Mouse (Mus musculus) limb, embryonic 15.5 days (tissue): Measurements from ENCODE around the gene Prpf6. TPM values are rescaled to one million over a fixed set of nuclear protein-coding genes. Genes with fewer than 3 reads are reported as not detected.

Source experiments
- ATAC-seq: fragments of 200-750 bp; cut with Nextera tagmentation; 2 replicates; pipeline ENCODE4 v1.8.0; 2017; ENCODE audit warnings: low read depth, moderate TSS enrichment; ENCODE audit not compliant: insufficient number of reproducible peaks, low FRiP score, low TSS enrichment
- H3K27ac ChIP-seq: fragments of 300-500 bp; sonication (generic); 2 replicates; pipeline ENCODE4 v1.5.1; 2015; ENCODE audit warnings: moderate library complexity, mild to moderate bottlenecking, inconsistent platforms
- H3K27me3 ChIP-seq: fragments of 300-500 bp; sonication (generic); 2 replicates; pipeline ENCODE4 v1.6.1; 2015; ENCODE audit warnings: inconsistent platforms
- H3K36me3 ChIP-seq: fragments of 300-500 bp; sonication (generic); 2 replicates; pipeline ENCODE4 v1.6.1; 2015; ENCODE audit warnings: inconsistent platforms
- H3K4me1 ChIP-seq: fragments of 300-500 bp; sonication (generic); 2 replicates; pipeline ENCODE4 v1.6.1; 2015; ENCODE audit warnings: inconsistent platforms
- H3K4me2 ChIP-seq: fragments of 300-500 bp; sonication (generic); 2 replicates; pipeline ENCODE4 v1.6.1; 2015; ENCODE audit warnings: mild to moderate bottlenecking, inconsistent platforms
- H3K4me3 ChIP-seq: fragments of 300-500 bp; sonication (generic); 2 replicates; pipeline ENCODE4 v1.5.1; 2015; ENCODE audit warnings: mild to moderate bottlenecking, inconsistent platforms
- H3K9ac ChIP-seq: fragments of 300-500 bp; sonication (generic); 2 replicates; pipeline ENCODE4 v1.6.1; 2015; ENCODE audit warnings: inconsistent platforms
- H3K9me3 ChIP-seq: fragments of 300-500 bp; sonication (generic); 2 replicates; pipeline ENCODE4 v1.6.1; 2016; ENCODE audit warnings: inconsistent platforms
- WGBS: fragments of 180-500 bp; shearing (Covaris S2); methylation state at CpG from one replicate; pipeline ENCODE4 v1.1.7; 2015; 5-methylcytosine and 5-hydroxymethylcytosine counted together
- polyA plus RNA-seq: library from polyadenylated mRNA; unstranded; fragments of >200 nt; fragmentation: Nextera tagmentation; extraction: Ambion mirVana; gene quantifications from 2 replicates; pipeline ENCODE4 v1.2.1, GENCODE M21; 2015

Gene Prpf6
- polyA plus RNA-seq, 1 experiment from 2014 or later = 63.3 TPM

DNA sequence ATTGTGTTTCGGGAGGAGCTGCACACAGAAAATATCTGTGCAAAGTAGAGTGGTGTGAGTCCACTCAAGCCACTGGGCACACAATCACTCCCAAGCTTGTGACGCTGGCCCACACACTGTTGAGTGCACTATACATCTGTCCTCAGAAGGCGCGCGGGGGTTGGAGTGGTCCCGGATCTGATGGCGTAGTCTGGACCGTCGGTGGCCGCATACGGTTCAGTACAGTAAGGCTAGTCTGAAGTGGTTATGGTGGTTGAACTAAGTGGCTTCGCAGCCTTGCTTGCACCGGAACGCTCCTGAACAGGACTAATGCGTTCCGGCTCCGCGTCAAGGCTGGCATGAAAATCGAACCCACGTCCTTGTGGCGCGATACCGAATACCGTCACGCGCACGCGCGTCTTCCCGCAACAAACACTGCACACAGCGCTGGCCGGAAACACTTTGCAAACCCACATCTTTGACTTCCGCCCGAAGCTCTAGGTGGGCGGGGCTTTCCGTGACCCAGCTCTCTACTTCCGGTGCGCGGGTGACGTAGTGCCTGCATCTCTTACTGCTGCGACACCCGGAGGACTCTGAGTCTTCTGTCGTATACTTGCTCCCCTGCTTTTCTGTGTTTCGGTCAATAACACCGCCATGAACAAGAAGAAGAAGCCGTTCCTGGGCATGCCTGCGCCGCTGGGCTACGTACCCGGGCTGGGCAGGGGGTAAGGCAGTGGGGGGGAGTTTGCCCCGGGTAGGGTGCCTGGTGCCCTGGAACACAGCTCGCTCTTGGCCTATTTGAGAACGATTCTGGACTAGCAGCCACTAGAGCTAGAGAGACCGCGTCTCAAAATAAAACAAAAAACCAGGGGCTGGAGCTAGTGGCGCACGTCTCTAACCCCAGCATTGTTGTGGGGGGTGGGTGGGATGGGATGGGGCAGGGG, 9.4 kb downstream of the Prpf6 start:
- Histone ChIP-seq H3K4me1 (peaks cover 26% of the 10 kb centered on the region), H3K27ac (peak overlapping the region; percentile 80), H3K36me3 (no peaks in the 10 kb centered on the region), H3K4me3 (peak overlapping the region; percentile 93), H3K4me2 (peak overlapping the region; percentile 63), H3K9me3 (no peaks in the 10 kb centered on the region), H3K27me3 (peaks cover 17% of the 10 kb centered on the region; the same call in 1 of the 2 replicates), H3K9ac (peak overlapping the region; percentile 92)
- under 1% methylated on average over 57 of the region's 57 CpGs for WGBS
- peak; percentile 91 for ATAC-seq

DNA sequence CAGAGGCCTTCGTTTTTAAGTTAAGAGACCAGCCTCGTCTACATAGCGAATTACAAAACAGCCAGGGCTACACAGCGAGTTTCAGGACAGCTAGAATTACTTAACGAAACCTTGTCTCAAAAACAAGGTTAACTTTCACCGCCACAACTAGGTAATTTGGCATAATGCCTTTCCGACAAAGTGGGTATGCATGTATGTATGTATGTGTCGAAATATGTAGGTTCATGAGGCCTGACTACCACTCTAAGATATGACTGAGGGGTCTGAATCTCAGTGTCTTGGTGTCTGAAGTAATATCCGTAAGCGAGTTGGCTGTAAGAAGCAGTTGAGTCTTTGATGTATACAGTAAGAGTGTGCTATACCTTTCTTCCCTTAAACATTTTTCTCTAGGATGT, 10.1 kb downstream of the Prpf6 start:
- ATAC-seq = no peak
- Histone ChIP-seq H3K36me3 (no peaks in the 10 kb centered on the region), H3K4me1 (peaks cover 26% of the 10 kb centered on the region), H3K27ac (peak overlapping the region; percentile 80), H3K4me2 (peak overlapping the region; percentile 63), H3K4me3 (peak overlapping the region; percentile 93), H3K9ac (peak overlapping the region; percentile 92), H3K9me3 (no peaks in the 10 kb centered on the region), H3K27me3 (peaks cover 17% of the 10 kb centered on the region; the same call in 1 of the 2 replicates)
- WGBS = 23% methylated on average over 10 of the region's 10 CpGs

DNA sequence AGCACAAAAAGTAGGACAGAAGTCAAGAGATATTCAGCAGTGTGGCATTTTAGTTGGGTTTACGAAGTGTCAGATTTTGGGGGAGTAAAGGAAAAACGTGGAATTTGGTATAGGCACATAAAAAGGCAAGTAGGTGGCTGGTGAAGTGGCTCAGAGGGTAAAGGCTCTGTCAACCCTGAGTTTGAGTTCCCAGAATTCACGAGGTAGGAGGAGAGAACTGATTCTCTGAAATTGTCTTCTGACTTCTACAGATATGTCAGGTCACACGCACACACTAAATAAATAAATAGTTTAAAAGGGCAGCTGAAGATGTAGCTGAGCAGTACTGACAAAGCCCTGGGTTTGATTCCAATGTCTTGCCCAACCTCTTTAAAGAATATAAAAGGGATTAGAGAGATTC, 10.7 kb downstream of the Prpf6 start:
- WGBS = 77% methylated on average over 4 of the region's 4 CpGs
- H3K4me1 ChIP-seq = peaks cover 26% of the 10 kb centered on the region
- no peaks in the 10 kb centered on the region for H3K9me3 ChIP-seq
- H3K36me3 ChIP-seq = no peaks in the 10 kb centered on the region
- H3K4me2 ChIP-seq = peak overlapping the region; percentile 63; the same call in 1 of the 2 replicates
- no peak overlapping the region for H3K27ac ChIP-seq
- H3K27me3 ChIP-seq = peaks cover 17% of the 10 kb centered on the region; the same call in 1 of the 2 replicates
- ATAC-seq = no peak
- H3K9ac ChIP-seq = no peak overlapping the region
- peak overlapping the region; percentile 93; the same call in 1 of the 2 replicates for H3K4me3 ChIP-seq

DNA sequence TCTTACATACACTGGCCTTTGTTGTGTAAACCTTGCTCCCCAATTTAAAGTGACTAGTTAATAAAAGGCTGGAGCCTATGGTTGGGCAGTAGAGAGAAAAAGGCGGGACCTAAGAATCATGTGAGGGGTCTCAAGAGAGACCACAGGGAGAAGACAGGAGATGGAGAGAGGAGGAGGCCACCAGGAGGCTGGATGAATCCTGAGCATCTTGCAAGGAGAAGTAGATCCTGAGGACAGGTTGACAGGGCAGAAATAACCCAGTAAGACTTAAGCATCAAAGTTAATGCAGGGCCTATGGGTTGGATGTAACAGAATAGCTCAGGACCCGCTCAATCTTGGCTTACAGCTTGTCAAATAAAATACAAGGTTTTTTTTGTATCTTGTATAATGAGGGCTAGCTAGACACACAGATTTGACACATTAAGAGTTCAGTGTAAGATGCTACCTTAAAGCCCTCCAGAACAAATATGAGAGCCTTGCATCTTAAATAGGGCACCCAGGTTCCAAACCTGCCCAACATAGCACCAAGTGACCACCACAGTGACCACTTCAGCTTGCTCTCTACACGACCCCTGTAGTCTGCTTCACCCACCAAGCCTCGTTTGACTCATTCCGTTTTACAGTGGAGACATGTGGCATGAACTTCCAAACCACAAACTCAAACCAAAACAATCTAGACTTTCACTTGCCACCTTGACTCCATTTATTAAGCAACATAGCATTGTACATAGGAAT, 27.3 kb downstream of the Prpf6 start:
- ATAC-seq = no peak
- H3K4me2 ChIP-seq = no peak overlapping the region
- no peaks in the 10 kb centered on the region for H3K9me3 ChIP-seq
- no peaks in the 10 kb centered on the region for H3K27me3 ChIP-seq
- no peak overlapping the region for H3K4me3 ChIP-seq
- H3K4me1 ChIP-seq = no peaks in the 10 kb centered on the region
- H3K9ac ChIP-seq = no peak overlapping the region
- WGBS = 85% methylated on average over 5 of the region's 5 CpGs
- H3K36me3 ChIP-seq = peaks cover 49% of the 10 kb centered on the region
- H3K27ac ChIP-seq = no peak overlapping the region

DNA sequence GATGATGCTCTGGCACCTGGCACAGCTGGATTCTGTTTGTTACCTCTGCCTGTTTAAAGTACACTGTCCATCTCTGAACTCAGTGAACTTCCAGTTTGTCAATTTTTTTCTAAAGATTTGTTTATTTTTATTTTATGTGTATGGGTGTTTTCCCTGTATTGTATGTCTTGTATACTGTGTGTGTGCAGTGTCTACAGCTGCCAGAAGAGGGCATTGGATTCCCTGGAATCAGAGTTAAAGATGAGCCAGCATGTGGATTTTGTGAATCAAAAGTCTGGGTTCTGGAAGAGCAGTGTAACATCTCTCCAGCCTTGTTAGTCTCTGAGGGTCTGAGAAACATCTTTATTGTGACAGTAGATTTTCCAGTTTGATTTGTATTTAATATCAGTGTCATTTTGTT, 31.7 kb downstream of the Prpf6 start:
- no peak overlapping the region for H3K4me3 ChIP-seq
- H3K27me3 ChIP-seq = no peaks in the 10 kb centered on the region
- H3K27ac ChIP-seq = no peak overlapping the region
- no peak for ATAC-seq
- no peaks in the 10 kb centered on the region for H3K9me3 ChIP-seq
- H3K4me2 ChIP-seq = no peak overlapping the region
- no peaks in the 10 kb centered on the region for H3K4me1 ChIP-seq
- no peak overlapping the region for H3K9ac ChIP-seq
- H3K36me3 ChIP-seq = peaks cover 64% of the 10 kb centered on the region

DNA sequence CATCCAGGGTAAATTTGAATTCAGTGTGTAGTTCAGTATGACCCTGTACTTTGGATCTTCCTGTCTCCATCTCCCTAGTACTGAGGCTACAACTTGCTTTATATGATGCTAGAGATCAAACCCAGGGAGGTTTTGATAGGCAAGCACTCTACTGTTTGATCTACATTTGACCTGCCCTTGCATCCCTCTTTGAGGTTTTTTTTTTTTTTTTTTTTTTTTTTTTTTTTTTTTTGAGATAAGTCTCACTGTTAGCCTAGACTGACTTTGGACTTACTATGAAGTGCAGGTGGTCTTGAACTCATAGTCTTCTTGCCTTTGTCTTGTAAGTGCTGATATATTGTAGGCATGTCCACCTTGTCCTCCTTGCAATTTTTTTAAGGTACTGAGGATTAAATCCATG, 36.8 kb downstream of the Prpf6 start:
- ATAC-seq = no peak
- peaks cover 49% of the 10 kb centered on the region for H3K36me3 ChIP-seq

DNA sequence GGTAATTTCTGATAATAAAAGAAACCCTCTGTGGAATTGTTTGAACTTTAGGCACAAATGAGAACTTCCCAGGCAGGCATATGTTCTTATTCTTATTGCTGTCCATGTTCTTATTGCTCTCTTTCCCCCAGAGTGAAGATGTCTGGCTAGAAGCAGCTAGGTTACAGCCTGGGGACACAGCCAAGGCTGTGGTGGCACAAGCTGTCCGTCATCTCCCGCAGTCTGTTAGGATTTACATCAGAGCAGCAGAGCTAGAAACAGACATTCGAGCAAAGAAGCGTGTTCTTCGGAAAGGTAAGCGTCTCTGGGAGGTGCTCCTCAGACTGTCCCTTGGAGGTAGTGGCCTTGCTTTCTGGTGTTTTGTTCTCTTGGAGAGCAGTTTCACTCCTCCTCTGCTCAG, 41.0 kb downstream of the Prpf6 start:
- Histone ChIP-seq H3K9me3 (no peaks in the 10 kb centered on the region), H3K36me3 (peaks cover 65% of the 10 kb centered on the region), H3K4me1 (no peaks in the 10 kb centered on the region), H3K4me3 (no peak overlapping the region), H3K4me2 (no peak overlapping the region), H3K27me3 (no peaks in the 10 kb centered on the region), H3K27ac (no peak overlapping the region), H3K9ac (no peak overlapping the region)
- 91% methylated on average over 6 of the region's 6 CpGs for WGBS
- ATAC-seq = no peak

More for the DNA sequence above, 36.8 kb downstream of the Prpf6 start:
- Histone ChIP-seq H3K9ac (no peak overlapping the region), H3K27me3 (no peaks in the 10 kb centered on the region), H3K9me3 (no peaks in the 10 kb centered on the region), H3K4me2 (no peak overlapping the region), H3K4me3 (no peak overlapping the region), H3K27ac (no peak overlapping the region), H3K4me1 (no peaks in the 10 kb centered on the region)

DNA sequence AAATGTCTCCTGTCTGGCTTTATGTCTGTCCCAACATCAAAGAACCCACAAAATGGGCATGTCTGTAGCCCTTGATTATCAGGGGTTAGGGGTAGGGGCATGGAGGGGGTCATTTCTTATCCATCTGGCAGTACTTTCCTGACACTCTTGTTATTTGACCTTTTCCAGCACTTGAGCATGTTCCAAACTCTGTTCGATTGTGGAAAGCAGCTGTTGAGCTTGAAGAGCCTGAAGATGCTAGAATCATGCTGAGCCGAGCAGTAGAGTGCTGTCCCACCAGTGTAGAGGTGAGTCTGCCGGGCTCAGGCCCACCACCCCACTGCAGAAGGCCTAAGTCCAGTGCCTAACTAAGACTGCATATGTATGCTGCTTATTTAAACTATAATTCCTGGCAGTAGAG, 44.2 kb downstream of the Prpf6 start:
- H3K27me3 ChIP-seq = no peaks in the 10 kb centered on the region
- 84% methylated on average over 3 of the region's 3 CpGs for WGBS
- peaks cover 73% of the 10 kb centered on the region for H3K36me3 ChIP-seq
- no peak overlapping the region for H3K4me2 ChIP-seq
- H3K4me3 ChIP-seq = no peak overlapping the region
- no peak for ATAC-seq
- H3K9me3 ChIP-seq = no peaks in the 10 kb centered on the region
- no peak overlapping the region for H3K27ac ChIP-seq
- H3K4me1 ChIP-seq = no peaks in the 10 kb centered on the region
- H3K9ac ChIP-seq = no peak overlapping the region

DNA sequence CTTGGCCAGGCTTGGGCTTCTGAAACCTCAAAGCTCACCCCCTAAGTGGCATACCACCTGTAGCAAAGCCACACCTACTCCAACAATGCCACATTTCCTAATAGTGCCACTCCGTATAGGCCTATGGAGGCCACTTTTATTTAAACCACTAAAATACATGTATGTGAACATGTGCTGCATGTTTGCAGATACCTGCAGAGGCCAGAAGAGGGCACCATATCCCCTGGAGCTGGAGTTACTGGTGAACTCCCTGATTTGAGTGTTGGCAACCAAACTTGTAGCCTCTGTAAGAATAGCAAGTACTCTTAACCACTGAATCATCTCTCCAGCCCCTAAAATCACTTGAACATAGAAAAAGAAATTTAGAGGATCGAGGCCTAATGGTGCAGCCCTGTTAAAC, 52.7 kb downstream of the Prpf6 start:
- no peak overlapping the region for H3K27ac ChIP-seq
- no peaks in the 10 kb centered on the region for H3K9me3 ChIP-seq
- H3K9ac ChIP-seq = no peak overlapping the region
- no peak for ATAC-seq
- H3K36me3 ChIP-seq = peaks cover 72% of the 10 kb centered on the region
- no peaks in the 10 kb centered on the region for H3K4me1 ChIP-seq
- no peaks in the 10 kb centered on the region for H3K27me3 ChIP-seq
- H3K4me3 ChIP-seq = no peak overlapping the region
- 91% methylated on average over 2 of the region's 2 CpGs for WGBS
- H3K4me2 ChIP-seq = no peak overlapping the region

DNA sequence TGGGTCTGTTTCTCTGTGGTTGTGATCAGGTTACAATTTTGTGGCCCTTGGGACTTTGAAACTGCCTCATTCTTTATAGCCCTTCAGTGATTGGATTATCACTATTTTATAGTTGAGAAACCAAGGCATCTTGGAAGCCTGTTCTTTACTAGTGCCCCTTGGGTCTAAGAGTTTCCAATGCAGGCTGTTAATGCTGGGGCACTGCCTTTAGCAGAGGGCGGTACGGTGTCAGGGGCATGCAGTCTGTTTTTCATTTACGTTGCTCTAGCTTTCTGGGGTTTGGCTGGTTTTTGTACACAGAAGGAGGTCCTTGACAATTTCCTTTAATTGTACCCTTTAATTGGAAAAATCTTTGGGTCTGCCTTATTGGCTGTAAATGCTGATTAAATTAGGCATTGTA, 54.0 kb downstream of the Prpf6 start:
- Histone ChIP-seq H3K36me3 (peaks cover 77% of the 10 kb centered on the region), H3K4me1 (no peaks in the 10 kb centered on the region), H3K4me3 (no peak overlapping the region), H3K27me3 (no peaks in the 10 kb centered on the region), H3K9ac (no peak overlapping the region), H3K27ac (no peak overlapping the region), H3K4me2 (no peak overlapping the region), H3K9me3 (no peaks in the 10 kb centered on the region)
- WGBS = 45% methylated on average over 3 of the region's 3 CpGs
- ATAC-seq = no peak

DNA sequence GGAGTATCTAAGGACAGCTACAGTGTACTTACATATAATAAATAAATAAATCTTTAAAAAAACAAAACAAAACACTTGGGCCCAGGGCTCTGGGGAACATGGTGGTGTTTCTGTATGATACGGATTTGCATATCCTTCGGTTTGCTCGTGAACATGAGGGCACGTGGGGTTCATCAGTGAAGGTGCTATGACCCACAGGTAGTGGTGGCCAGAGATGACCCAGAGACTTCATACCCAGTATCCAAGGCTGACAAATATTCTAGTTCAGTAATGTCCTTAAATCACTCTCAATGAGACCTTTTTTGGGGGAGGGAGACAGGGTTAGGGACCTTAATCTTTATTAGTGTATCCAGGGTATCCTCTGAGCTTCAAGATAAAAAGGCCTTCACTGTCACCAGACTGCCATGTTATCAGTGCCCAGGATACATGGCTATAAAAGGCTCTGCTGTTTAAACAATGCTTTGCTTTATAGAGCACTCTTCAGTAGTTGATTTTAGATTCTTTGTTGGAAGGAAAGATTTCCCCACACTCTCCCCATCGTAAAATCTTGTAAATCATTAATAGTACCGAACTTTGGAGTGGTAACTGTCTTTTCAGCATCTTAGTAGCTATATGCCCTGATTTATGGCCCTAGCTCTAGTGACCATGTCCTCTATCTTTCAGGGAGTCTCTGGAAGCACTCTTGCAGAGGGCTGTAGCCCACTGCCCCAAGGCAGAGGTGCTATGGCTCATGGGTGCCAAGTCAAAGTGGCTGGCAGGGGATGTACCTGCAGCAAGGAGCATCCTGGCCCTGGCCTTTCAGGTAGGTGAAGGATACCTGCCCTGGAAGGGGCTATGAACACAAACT, 55.2 kb downstream of the Prpf6 start:
- Histone ChIP-seq H3K4me2 (no peak overlapping the region), H3K27ac (no peak overlapping the region), H3K9ac (no peak overlapping the region), H3K9me3 (no peaks in the 10 kb centered on the region), H3K4me3 (no peak overlapping the region), H3K27me3 (no peaks in the 10 kb centered on the region), H3K36me3 (peaks cover 77% of the 10 kb centered on the region), H3K4me1 (no peaks in the 10 kb centered on the region)
- no peak for ATAC-seq
- 82% methylated on average over 6 of the region's 6 CpGs for WGBS
